Mouse (Mus musculus): ENCODE results near the gene Prkca. TPM values are rescaled to one million over a fixed set of nuclear protein-coding genes. Genes with fewer than 3 reads are reported as not detected.

Gene Prkca
- polyA plus RNA-seq, 1 experiment from 2014 or later = 7.4 TPM

GRCm38 (mm10) chr11:108364945-108365589 lies 21.3 kb upstream of the Prkca start:
- H3K9ac ChIP-seq (ENCODE audit: low read depth, low read length) = no peak overlapping the region
- H3K4me2 ChIP-seq (ENCODE audit: low read length) = no peak overlapping the region
- H3K36me3 ChIP-seq (ENCODE audit: control insufficient read depth, insufficient read depth, low read length) = no peaks in the 10 kb centered on the region
- H3K27me3 ChIP-seq (replicated peaks; ENCODE audit: control insufficient read depth, insufficient read depth, low read length) = no peaks in the 10 kb centered on the region
- no peaks in the 10 kb centered on the region for H3K9me3 ChIP-seq (ENCODE audit: control insufficient read depth, low read length)
- ATAC-seq = no peak
- H3K4me3 ChIP-seq (ENCODE audit: low read length) = no peak overlapping the region
- H3K4me1 ChIP-seq (ENCODE audit: control insufficient read depth, insufficient read depth, low read depth, low read length) = no peaks in the 10 kb centered on the region
- 61% methylated on average over 5 of the region's 7 CpGs for WGBS
- H3K27ac ChIP-seq (ENCODE audit: low read depth, low read length) = no peak overlapping the region

- 82% methylated on average over 4 of the region's 4 CpGs for WGBS
- Histone ChIP-seq H3K4me1 (ENCODE audit: control insufficient read depth, insufficient read depth, low read depth, low read length) (no peaks in the 10 kb centered on the region), H3K4me2 (ENCODE audit: low read length) (no peak overlapping the region), H3K9me3 (ENCODE audit: control insufficient read depth, low read length) (no peaks in the 10 kb centered on the region), H3K36me3 (ENCODE audit: control insufficient read depth, insufficient read depth, low read length) (no peaks in the 10 kb centered on the region), H3K4me3 (ENCODE audit: low read length) (no peak overlapping the region), H3K9ac (ENCODE audit: low read depth, low read length) (no peak overlapping the region), H3K27me3 (replicated peaks; ENCODE audit: control insufficient read depth, insufficient read depth, low read length) (no peaks in the 10 kb centered on the region), H3K27ac (ENCODE audit: low read depth, low read length) (no peak overlapping the region)
- ATAC-seq = no peak
Observed at GRCm38 (mm10) chr11:108363991-108364390, 20.3 kb upstream of the Prkca start.

GRCm38 (mm10) chr11:108362965-108363364 lies 19.2 kb upstream of the Prkca start:
- WGBS = 95% methylated on average over 5 of the region's 5 CpGs
- ATAC-seq = no peak

GRCm38 (mm10) chr11:108360983-108361382 lies 17.3 kb upstream of the Prkca start:
- H3K36me3 ChIP-seq (ENCODE audit: control insufficient read depth, insufficient read depth, low read length) = no peaks in the 10 kb centered on the region
- 90% methylated on average over 4 of the region's 4 CpGs for WGBS

More at GRCm38 (mm10) chr11:108362965-108363364, 19.2 kb upstream of the Prkca start:
- H3K4me1 ChIP-seq (ENCODE audit: control insufficient read depth, insufficient read depth, low read depth, low read length) = no peaks in the 10 kb centered on the region
- no peaks in the 10 kb centered on the region for H3K9me3 ChIP-seq (ENCODE audit: control insufficient read depth, low read length)
- no peak overlapping the region for H3K27ac ChIP-seq (ENCODE audit: low read depth, low read length)
- no peaks in the 10 kb centered on the region for H3K27me3 ChIP-seq (replicated peaks; ENCODE audit: control insufficient read depth, insufficient read depth, low read length)
- no peak overlapping the region for H3K4me2 ChIP-seq (ENCODE audit: low read length)
- no peak overlapping the region for H3K9ac ChIP-seq (ENCODE audit: low read depth, low read length)
- no peak overlapping the region for H3K4me3 ChIP-seq (ENCODE audit: low read length)
- H3K36me3 ChIP-seq (ENCODE audit: control insufficient read depth, insufficient read depth, low read length) = no peaks in the 10 kb centered on the region

GRCm38 (mm10) chr11:108358911-108359310 lies 15.2 kb upstream of the Prkca start:
- Histone ChIP-seq H3K27me3 (replicated peaks; ENCODE audit: control insufficient read depth, insufficient read depth, low read length) (no peaks in the 10 kb centered on the region), H3K27ac (ENCODE audit: low read depth, low read length) (no peak overlapping the region), H3K4me3 (ENCODE audit: low read length) (no peak overlapping the region), H3K9me3 (ENCODE audit: control insufficient read depth, low read length) (no peaks in the 10 kb centered on the region), H3K36me3 (ENCODE audit: control insufficient read depth, insufficient read depth, low read length) (no peaks in the 10 kb centered on the region), H3K4me1 (ENCODE audit: control insufficient read depth, insufficient read depth, low read depth, low read length) (no peaks in the 10 kb centered on the region), H3K4me2 (ENCODE audit: low read length) (no peak overlapping the region), H3K9ac (ENCODE audit: low read depth, low read length) (no peak overlapping the region)
- WGBS = 81% methylated on average over 6 of the region's 6 CpGs
- no peak for ATAC-seq

More at GRCm38 (mm10) chr11:108360983-108361382, 17.3 kb upstream of the Prkca start:
- Histone ChIP-seq H3K4me1 (ENCODE audit: control insufficient read depth, insufficient read depth, low read depth, low read length) (no peaks in the 10 kb centered on the region), H3K9ac (ENCODE audit: low read depth, low read length) (no peak overlapping the region), H3K4me2 (ENCODE audit: low read length) (no peak overlapping the region), H3K27me3 (replicated peaks; ENCODE audit: control insufficient read depth, insufficient read depth, low read length) (no peaks in the 10 kb centered on the region), H3K27ac (ENCODE audit: low read depth, low read length) (no peak overlapping the region), H3K9me3 (ENCODE audit: control insufficient read depth, low read length) (no peaks in the 10 kb centered on the region), H3K4me3 (ENCODE audit: low read length) (no peak overlapping the region)
- ATAC-seq = no peak

- no peaks in the 10 kb centered on the region for H3K9me3 ChIP-seq (ENCODE audit: control insufficient read depth, low read length)
- WGBS = 90% methylated on average over 4 of the region's 4 CpGs
- no peak overlapping the region for H3K4me3 ChIP-seq (ENCODE audit: low read length)
Observed at GRCm38 (mm10) chr11:108356020-108356419, 12.3 kb upstream of the Prkca start.

GRCm38 (mm10) chr11:108352842-108353388 lies 9.2 kb upstream of the Prkca start:
- Histone ChIP-seq H3K4me2 (ENCODE audit: low read length) (no peak overlapping the region), H3K4me3 (ENCODE audit: low read length) (no peak overlapping the region), H3K4me1 (ENCODE audit: control insufficient read depth, insufficient read depth, low read depth, low read length) (no peaks in the 10 kb centered on the region), H3K9me3 (ENCODE audit: control insufficient read depth, low read length) (no peaks in the 10 kb centered on the region), H3K36me3 (ENCODE audit: control insufficient read depth, insufficient read depth, low read length) (no peaks in the 10 kb centered on the region), H3K27ac (ENCODE audit: low read depth, low read length) (no peak overlapping the region), H3K27me3 (replicated peaks; ENCODE audit: control insufficient read depth, insufficient read depth, low read length) (no peaks in the 10 kb centered on the region), H3K9ac (ENCODE audit: low read depth, low read length) (no peak overlapping the region)
- ATAC-seq = no peak
- 94% methylated on average over 10 of the region's 10 CpGs for WGBS

More at GRCm38 (mm10) chr11:108356020-108356419, 12.3 kb upstream of the Prkca start:
- H3K36me3 ChIP-seq (ENCODE audit: control insufficient read depth, insufficient read depth, low read length) = no peaks in the 10 kb centered on the region
- H3K9ac ChIP-seq (ENCODE audit: low read depth, low read length) = no peak overlapping the region
- no peaks in the 10 kb centered on the region for H3K27me3 ChIP-seq (replicated peaks; ENCODE audit: control insufficient read depth, insufficient read depth, low read length)
- no peak overlapping the region for H3K27ac ChIP-seq (ENCODE audit: low read depth, low read length)
- no peak overlapping the region for H3K4me2 ChIP-seq (ENCODE audit: low read length)
- no peak for ATAC-seq
- no peaks in the 10 kb centered on the region for H3K4me1 ChIP-seq (ENCODE audit: control insufficient read depth, insufficient read depth, low read depth, low read length)

- H3K4me2 ChIP-seq (ENCODE audit: low read length) = no peak overlapping the region
- no peak overlapping the region for H3K27ac ChIP-seq (ENCODE audit: low read depth, low read length)
- no peak overlapping the region for H3K9ac ChIP-seq (ENCODE audit: low read depth, low read length)
- no peak for ATAC-seq
- no peaks in the 10 kb centered on the region for H3K4me1 ChIP-seq (ENCODE audit: control insufficient read depth, insufficient read depth, low read depth, low read length)
- WGBS = 85% methylated on average over 4 of the region's 4 CpGs
- H3K36me3 ChIP-seq (ENCODE audit: control insufficient read depth, insufficient read depth, low read length) = no peaks in the 10 kb centered on the region
- H3K27me3 ChIP-seq (replicated peaks; ENCODE audit: control insufficient read depth, insufficient read depth, low read length) = no peaks in the 10 kb centered on the region
- H3K4me3 ChIP-seq (ENCODE audit: low read length) = no peak overlapping the region
- H3K9me3 ChIP-seq (ENCODE audit: control insufficient read depth, low read length) = no peaks in the 10 kb centered on the region
Observed at GRCm38 (mm10) chr11:108350799-108351198, 7.1 kb upstream of the Prkca start.

GRCm38 (mm10) chr11:108345321-108345720 lies 1.6 kb upstream of the Prkca start:
- H3K27me3 ChIP-seq (replicated peaks; ENCODE audit: control insufficient read depth, insufficient read depth, low read length) = no peaks in the 10 kb centered on the region
- peaks cover 8% of the 10 kb centered on the region for H3K4me1 ChIP-seq (ENCODE audit: control insufficient read depth, insufficient read depth, low read depth, low read length)
- H3K27ac ChIP-seq (ENCODE audit: low read depth, low read length) = no peak overlapping the region
- 85% methylated on average over 2 of the region's 2 CpGs for WGBS
- no peak overlapping the region for H3K4me3 ChIP-seq (ENCODE audit: low read length)
- H3K4me2 ChIP-seq (ENCODE audit: low read length) = no peak overlapping the region
- ATAC-seq = no peak
- no peaks in the 10 kb centered on the region for H3K36me3 ChIP-seq (ENCODE audit: control insufficient read depth, insufficient read depth, low read length)
- H3K9me3 ChIP-seq (ENCODE audit: control insufficient read depth, low read length) = no peaks in the 10 kb centered on the region
- H3K9ac ChIP-seq (ENCODE audit: low read depth, low read length) = no peak overlapping the region
